ENCODE assay signal across 20 mouse cellular contexts in genomic region chr10:67087447-67088226, GRCm38 (mm10). TPM values are rescaled to one million over a fixed set of nuclear protein-coding genes. Genes with fewer than 3 reads are reported as not detected.
DNase-seq lines count a peak whose midpoint lies in the region; ATAC-seq lines count a peak whose summit lies in the region.
"Had no signal": no experiment of that assay in that cellular context is flagged by ENCODE, and none has a peak within 500 bp of the region (broad histone marks: within the 10 kb centered on the region; RNA-seq: fewer than 3 reads in every experiment).

No protein-coding gene starts in this region.

- H3K4me3 ChIP-seq in liver, embryonic 16.5 days (ENCODE audit: low read depth, low read length), result no peak overlapping the region
- H3K4me3 ChIP-seq in liver, embryonic 11.5 days (ENCODE audit: low read depth, low read length), result no peak overlapping the region
- H3K4me3 ChIP-seq: embryonic facial prominence, embryonic 10.5 days; forebrain, embryonic 10.5 days; heart, embryonic 10.5 days; heart, embryonic 15.5 days; hindbrain, embryonic 10.5 days had no signal

- no peak overlapping the region for H3K27ac ChIP-seq in liver, embryonic 16.5 days (ENCODE audit: low read length)
- no peak overlapping the region for H3K27ac ChIP-seq in liver, embryonic 11.5 days (ENCODE audit: low read depth, low read length)
- H3K27ac ChIP-seq: embryonic facial prominence, embryonic 10.5 days; heart, embryonic 15.5 days; hindbrain, embryonic 10.5 days had no signal

- peak; percentile 50 for DNase-seq in kidney, adult 9 months
- no peak for DNase-seq in kidney, adult 18-20 months
- no peak for DNase-seq in liver, embryonic 11.5 days (ENCODE audit: low spot score)
- peak; percentile 34 for DNase-seq in adipocyte (ENCODE audit: low spot score)
- peak; percentile 46 for DNase-seq in fat pad, adult 2 months (ENCODE audit: extremely low read depth, low read depth, low spot score)
- no peak for DNase-seq in urinary bladder, postnatal 10 days (ENCODE audit: low spot score)
- DNase-seq in ovary, postnatal 10 days (ENCODE audit: low spot score), result no peak
- DNase-seq: adrenal gland, adult 8-10 months; adrenal gland, postnatal 36 days; cerebellum, postnatal 10 days; gastrocnemius, postnatal 36 days; heart, adult 18-20 months; heart, postnatal 14 days had no signal

- ATAC-seq in liver, embryonic 16.5 days (ENCODE audit: low read depth), result peak; percentile 67; the same call in 1 of the 2 replicates
- no peak for ATAC-seq in liver, embryonic 11.5 days (replicated peaks; ENCODE audit: low FRiP score)
- ATAC-seq: forebrain, embryonic 14.5 days had no signal

- H3K9ac ChIP-seq in liver, embryonic 16.5 days (ENCODE audit: low read depth, low read length), result no peak overlapping the region
- H3K9ac ChIP-seq in liver, embryonic 11.5 days (ENCODE audit: low read depth, low read length), result no peak overlapping the region
- H3K9ac ChIP-seq: heart, embryonic 15.5 days had no signal

- H3K4me1 ChIP-seq in liver, embryonic 16.5 days (ENCODE audit: control insufficient read depth, low read depth, low read length), result no peaks in the 10 kb centered on the region
- H3K4me1 ChIP-seq in liver, embryonic 11.5 days (replicated peaks; ENCODE audit: control insufficient read depth, insufficient read depth, low read length), result no peaks in the 10 kb centered on the region

- no peak overlapping the region for H3K4me2 ChIP-seq in liver, embryonic 16.5 days (ENCODE audit: low read depth, low read length)
- H3K4me2 ChIP-seq in liver, embryonic 11.5 days, result no peak overlapping the region
- H3K4me2 ChIP-seq: heart, embryonic 15.5 days had no signal

- no peaks in the 10 kb centered on the region for H3K36me3 ChIP-seq in liver, embryonic 16.5 days (ENCODE audit: control insufficient read depth, insufficient read depth)
- H3K36me3 ChIP-seq in liver, embryonic 11.5 days (ENCODE audit: control insufficient read depth, insufficient read depth, low read length), result no peaks in the 10 kb centered on the region
- H3K36me3 ChIP-seq: heart, embryonic 15.5 days had no signal

- H3K27me3 ChIP-seq in liver, embryonic 16.5 days (ENCODE audit: control insufficient read depth, insufficient read depth, low read depth, low read length), result no peaks in the 10 kb centered on the region
- no peaks in the 10 kb centered on the region for H3K27me3 ChIP-seq in liver, embryonic 11.5 days (replicated peaks; ENCODE audit: control insufficient read depth, insufficient read depth, low read length)
- H3K27me3 ChIP-seq: heart, embryonic 15.5 days had no signal

- H3K9me3 ChIP-seq in liver, embryonic 16.5 days (replicated peaks; ENCODE audit: control insufficient read depth, low read length), result no peaks in the 10 kb centered on the region
- no peaks in the 10 kb centered on the region for H3K9me3 ChIP-seq in liver, embryonic 11.5 days (ENCODE audit: control insufficient read depth, low read length)
- H3K9me3 ChIP-seq: forebrain, embryonic 10.5 days; heart, embryonic 10.5 days; heart, embryonic 15.5 days; hindbrain, embryonic 10.5 days had no signal

- WGBS in liver, embryonic 16.5 days (ENCODE audit: insufficient replicate concordance), result 71% methylated on average over 5 of the region's 5 CpGs
- WGBS in liver, embryonic 11.5 days, result 80% methylated on average over 5 of the region's 5 CpGs

RNA-seq across cellular contexts. Expression of gene Jmjd1c, which starts 8.3 kb away (rescaled TPM):
- polyA plus RNA-seq in liver, embryonic 16.5 days (2015; fragmentation: Nextera tagmentation; extraction: Ambion mirVana), result 9.8 and 10.9 TPM in 2 replicates
- 26.0 and 31.6 TPM in 2 replicates for polyA plus RNA-seq in liver, embryonic 11.5 days (2014; fragmentation: Nextera tagmentation; extraction: Ambion mirVana)

RNA-seq across cellular contexts. Expression of gene Reep3, which starts 9.1 kb away (rescaled TPM):
- polyA plus RNA-seq in liver, embryonic 16.5 days (2015; fragmentation: Nextera tagmentation; extraction: Ambion mirVana), result 9.0 and 10.0 TPM in 2 replicates
- 11.5 and 12.4 TPM in 2 replicates for polyA plus RNA-seq in liver, embryonic 11.5 days (2014; fragmentation: Nextera tagmentation; extraction: Ambion mirVana)

Comparison
In these comparisons a context has a peak if more than half of its experiments do, and no peak if none do; other contexts are left out.
1. DNase-seq: peak in kidney, adult 9 months (single experiment), adipocyte (single experiment) and fat pad, adult 2 months (single experiment); none in kidney, adult 18-20 months (single experiment), liver, embryonic 11.5 days (single experiment), urinary bladder, postnatal 10 days (single experiment) and ovary, postnatal 10 days (single experiment).